Mouse (Mus musculus) kidney, embryonic 14.5 days (tissue): Measurements from ENCODE around the gene Abhd15. TPM values are rescaled to one million over a fixed set of nuclear protein-coding genes. Genes with fewer than 3 reads are reported as not detected.

Source experiments
- ATAC-seq: fragments of 200-750 bp; cut with Nextera tagmentation; 2 replicates; pipeline ENCODE4 v1.8.0; 2017; ENCODE audit warnings: moderate number of reproducible peaks, mild to moderate bottlenecking, moderate TSS enrichment, moderate library complexity; ENCODE audit not compliant: low FRiP score, low TSS enrichment
- H3K27ac ChIP-seq: fragments of 300-500 bp; sonication (generic); 2 replicates; pipeline ENCODE4 v1.5.1; 2014; ENCODE audit warnings: low read depth, mild to moderate bottlenecking, low read length, moderate library complexity, mixed read lengths
- H3K27me3 ChIP-seq: fragments of 300-500 bp; sonication (generic); 2 replicates; pipeline ENCODE4 v1.6.1; 2014; ENCODE audit warnings: mild to moderate bottlenecking, low read length; ENCODE audit not compliant: control insufficient read depth, insufficient read depth
- H3K36me3 ChIP-seq: fragments of 300-500 bp; sonication (generic); 2 replicates; pipeline ENCODE4 v1.6.1; 2014; ENCODE audit warnings: low read length, mixed read lengths; ENCODE audit not compliant: control insufficient read depth, insufficient read depth
- H3K4me1 ChIP-seq: fragments of 300-500 bp; sonication (generic); 2 replicates; pipeline ENCODE4 v1.6.1; 2014; ENCODE audit warnings: low read length, mixed read lengths; ENCODE audit not compliant: control insufficient read depth, insufficient read depth
- H3K4me2 ChIP-seq: fragments of 300-500 bp; sonication (generic); replicated peaks from 2 replicates; pipeline ENCODE4 v1.6.1; 2014; ENCODE audit warnings: low read depth, mild to moderate bottlenecking, low read length
- H3K4me3 ChIP-seq: fragments of 300-500 bp; sonication (generic); 2 replicates; pipeline ENCODE4 v1.5.1; 2014; ENCODE audit warnings: mild to moderate bottlenecking, low read length
- H3K9ac ChIP-seq: fragments of 300-500 bp; sonication (generic); 2 replicates; pipeline ENCODE4 v1.6.1; 2014; ENCODE audit warnings: low read depth, mild to moderate bottlenecking, low read length, moderate library complexity
- H3K9me3 ChIP-seq: fragments of 300-500 bp; sonication (generic); 2 replicates; pipeline ENCODE4 v1.6.1; 2016; ENCODE audit warnings: low read length; ENCODE audit not compliant: control insufficient read depth
- WGBS: fragments of 180-500 bp; shearing (Covaris S2); extraction: QIAGEN DNeasy Blood & Tissue Kit; methylation state at CpG from one replicate; pipeline ENCODE4 v1.1.7; 2014; 5-methylcytosine and 5-hydroxymethylcytosine counted together
- polyA plus RNA-seq: library from polyadenylated mRNA; unstranded; fragments of >200 nt; fragmentation: Nextera tagmentation; extraction: Ambion mirVana; gene quantifications from 2 replicates; pipeline ENCODE4 v1.2.1, GENCODE M21; 2014

Gene Abhd15
- polyA plus RNA-seq, 1 experiment from 2014 or later = 2.6 TPM

- H3K9me3 ChIP-seq = no peaks in the 10 kb centered on the region
- no peak for ATAC-seq
- peaks cover 79% of the 10 kb centered on the region for H3K36me3 ChIP-seq
- H3K27ac ChIP-seq = no peak overlapping the region
- 94% methylated on average over 19 of the region's 19 CpGs for WGBS
- no peak overlapping the region for H3K9ac ChIP-seq
- no peak overlapping the region for H3K4me2 ChIP-seq
- H3K4me3 ChIP-seq = no peak overlapping the region
- peaks cover 8% of the 10 kb centered on the region; the same call in 1 of the 2 replicates for H3K4me1 ChIP-seq
- H3K27me3 ChIP-seq = no peaks in the 10 kb centered on the region
Observed at GRCm38 (mm10) chr11:77504377-77504776, 10.5 kb upstream of the Abhd15 start.

GRCm38 (mm10) chr11:77505291-77505980, 9.5 kb upstream of the Abhd15 start:
- H3K4me3 ChIP-seq = no peak overlapping the region
- H3K36me3 ChIP-seq = peaks cover 68% of the 10 kb centered on the region
- no peak overlapping the region for H3K27ac ChIP-seq
- H3K27me3 ChIP-seq = no peaks in the 10 kb centered on the region
- H3K9ac ChIP-seq = no peak overlapping the region
- H3K4me2 ChIP-seq = no peak overlapping the region
- whole genome bisulfite sequencing = 87% methylated on average over 22 of the region's 22 CpGs
- no peaks in the 10 kb centered on the region for H3K9me3 ChIP-seq
- ATAC-seq = no peak
- H3K4me1 ChIP-seq = peaks cover 8% of the 10 kb centered on the region; the same call in 1 of the 2 replicates

GRCm38 (mm10) chr11:77506273-77506672, 8.6 kb upstream of the Abhd15 start:
- Histone ChIP-seq H3K27ac (no peak overlapping the region), H3K4me2 (no peak overlapping the region), H3K27me3 (no peaks in the 10 kb centered on the region), H3K36me3 (peaks cover 61% of the 10 kb centered on the region), H3K4me3 (no peak overlapping the region), H3K9me3 (no peaks in the 10 kb centered on the region), H3K9ac (no peak overlapping the region; the same call in 1 of the 2 replicates), H3K4me1 (peaks cover 8% of the 10 kb centered on the region; the same call in 1 of the 2 replicates)
- ATAC-seq = no peak
- WGBS = 88% methylated on average over 14 of the region's 14 CpGs

GRCm38 (mm10) chr11:77506941-77507340, 8.0 kb upstream of the Abhd15 start:
- Histone ChIP-seq H3K4me3 (no peak overlapping the region), H3K36me3 (peaks cover 57% of the 10 kb centered on the region), H3K9ac (no peak overlapping the region), H3K4me1 (peaks cover 8% of the 10 kb centered on the region; the same call in 1 of the 2 replicates), H3K9me3 (no peaks in the 10 kb centered on the region), H3K27ac (no peak overlapping the region), H3K27me3 (no peaks in the 10 kb centered on the region), H3K4me2 (no peak overlapping the region)
- ATAC-seq = no peak
- 89% methylated on average over 6 of the region's 6 CpGs for WGBS

- WGBS = 82% methylated on average over 4 of the region's 4 CpGs
Observed at GRCm38 (mm10) chr11:77507426-77507825, 7.5 kb upstream of the Abhd15 start.

GRCm38 (mm10) chr11:77508068-77509021, 6.6 kb upstream of the Abhd15 start:
- H3K4me3 ChIP-seq = peak overlapping the region; percentile 30
- H3K36me3 ChIP-seq = peaks cover 43% of the 10 kb centered on the region
- H3K27ac ChIP-seq = no peak overlapping the region
- H3K4me1 ChIP-seq = peaks cover 13% of the 10 kb centered on the region
- peak overlapping the region; percentile 46; the same call in 1 of the 2 replicates for H3K9ac ChIP-seq
- H3K27me3 ChIP-seq = no peaks in the 10 kb centered on the region
- H3K9me3 ChIP-seq = no peaks in the 10 kb centered on the region
- peak overlapping the region; percentile 56 for H3K4me2 ChIP-seq
- peak; percentile 64 for ATAC-seq
- 19% methylated on average over 48 of the region's 49 CpGs for WGBS

More at GRCm38 (mm10) chr11:77507426-77507825, 7.5 kb upstream of the Abhd15 start:
- Histone ChIP-seq H3K27me3 (no peaks in the 10 kb centered on the region), H3K4me1 (peaks cover 11% of the 10 kb centered on the region), H3K9ac (no peak overlapping the region), H3K27ac (no peak overlapping the region), H3K36me3 (peaks cover 52% of the 10 kb centered on the region), H3K4me3 (no peak overlapping the region), H3K4me2 (no peak overlapping the region), H3K9me3 (no peaks in the 10 kb centered on the region)
- no peak for ATAC-seq

- Histone ChIP-seq H3K9ac (no peak overlapping the region), H3K4me3 (no peak overlapping the region), H3K4me1 (peaks cover 31% of the 10 kb centered on the region), H3K27me3 (peaks cover 18% of the 10 kb centered on the region), H3K27ac (no peak overlapping the region), H3K9me3 (no peaks in the 10 kb centered on the region), H3K4me2 (no peak overlapping the region), H3K36me3 (peaks cover 13% of the 10 kb centered on the region)
- ATAC-seq = no peak
- WGBS = 62% methylated on average over 5 of the region's 5 CpGs
Observed at GRCm38 (mm10) chr11:77511336-77511735, 3.6 kb upstream of the Abhd15 start.

GRCm38 (mm10) chr11:77512891-77513810, 1.8 kb upstream of the Abhd15 start:
- peak overlapping the region; percentile 73; the same call in 1 of the 2 replicates for H3K27ac ChIP-seq
- no peaks in the 10 kb centered on the region for H3K36me3 ChIP-seq
- peak overlapping the region; percentile 74 for H3K4me2 ChIP-seq
- under 1% methylated on average over 74 of the region's 84 CpGs for WGBS
- H3K9ac ChIP-seq = peak overlapping the region; percentile 81
- peaks cover 28% of the 10 kb centered on the region for H3K4me1 ChIP-seq
- peak; percentile 60 for ATAC-seq
- peak overlapping the region; percentile 69 for H3K4me3 ChIP-seq
- no peaks in the 10 kb centered on the region for H3K9me3 ChIP-seq
- peaks cover 27% of the 10 kb centered on the region for H3K27me3 ChIP-seq
